Mouse (Mus musculus) neural tube, embryonic 13.5 days (tissue): ENCODE data around the gene Slc25a29. TPM values are rescaled to one million over a fixed set of nuclear protein-coding genes. Genes with fewer than 3 reads are reported as not detected.

Experiments
- ATAC-seq: fragments of 200-750 bp; cut with Nextera tagmentation; 2 replicates; pipeline ENCODE4 v1.8.0; 2017; ENCODE audit warnings: low read depth, mild to moderate bottlenecking, moderate TSS enrichment, moderate library complexity
- H3K27ac ChIP-seq: fragments of 300-500 bp; sonication (generic); replicated peaks from 2 replicates; pipeline ENCODE4 v1.5.1; 2015; ENCODE audit warnings: moderate library complexity, mild to moderate bottlenecking, inconsistent platforms
- H3K27me3 ChIP-seq: fragments of 300-500 bp; sonication (generic); 2 replicates; pipeline ENCODE4 v1.6.1; 2015; ENCODE audit warnings: mild to moderate bottlenecking, inconsistent platforms
- H3K36me3 ChIP-seq: fragments of 300-500 bp; sonication (generic); 2 replicates; pipeline ENCODE4 v1.6.1; 2015; ENCODE audit warnings: mild to moderate bottlenecking, inconsistent platforms
- H3K4me1 ChIP-seq: fragments of 300-500 bp; sonication (generic); replicated peaks from 2 replicates; pipeline ENCODE4 v1.6.1; 2015; ENCODE audit warnings: inconsistent platforms
- H3K4me2 ChIP-seq: fragments of 300-500 bp; sonication (generic); 2 replicates; pipeline ENCODE4 v1.6.1; 2015; ENCODE audit warnings: inconsistent platforms, mild to moderate bottlenecking, moderate library complexity
- H3K4me3 ChIP-seq: fragments of 300-500 bp; sonication (generic); 2 replicates; pipeline ENCODE4 v1.5.1; 2015; ENCODE audit warnings: mild to moderate bottlenecking, inconsistent platforms
- H3K9ac ChIP-seq: fragments of 300-500 bp; sonication (generic); 2 replicates; pipeline ENCODE4 v1.6.1; 2015; ENCODE audit warnings: moderate library complexity, mild to moderate bottlenecking, inconsistent platforms
- H3K9me3 ChIP-seq: fragments of 300-500 bp; sonication (generic); 2 replicates; pipeline ENCODE4 v1.6.1; 2016; ENCODE audit warnings: inconsistent platforms
- WGBS: fragments of 180-500 bp; shearing (Covaris S2); methylation state at CpG from one replicate; pipeline ENCODE4 v1.1.7; 2015; 5-methylcytosine and 5-hydroxymethylcytosine counted together
- polyA plus RNA-seq: library from polyadenylated mRNA; unstranded; fragments of >200 nt; fragmentation: Nextera tagmentation; extraction: Ambion mirVana; gene quantifications from 2 replicates; pipeline ENCODE4 v1.2.1, GENCODE M21; 2015

Slc25a29 gene
- polyA plus RNA-seq, result 16.5 and 18.4 TPM in 2 replicates

DNA sequence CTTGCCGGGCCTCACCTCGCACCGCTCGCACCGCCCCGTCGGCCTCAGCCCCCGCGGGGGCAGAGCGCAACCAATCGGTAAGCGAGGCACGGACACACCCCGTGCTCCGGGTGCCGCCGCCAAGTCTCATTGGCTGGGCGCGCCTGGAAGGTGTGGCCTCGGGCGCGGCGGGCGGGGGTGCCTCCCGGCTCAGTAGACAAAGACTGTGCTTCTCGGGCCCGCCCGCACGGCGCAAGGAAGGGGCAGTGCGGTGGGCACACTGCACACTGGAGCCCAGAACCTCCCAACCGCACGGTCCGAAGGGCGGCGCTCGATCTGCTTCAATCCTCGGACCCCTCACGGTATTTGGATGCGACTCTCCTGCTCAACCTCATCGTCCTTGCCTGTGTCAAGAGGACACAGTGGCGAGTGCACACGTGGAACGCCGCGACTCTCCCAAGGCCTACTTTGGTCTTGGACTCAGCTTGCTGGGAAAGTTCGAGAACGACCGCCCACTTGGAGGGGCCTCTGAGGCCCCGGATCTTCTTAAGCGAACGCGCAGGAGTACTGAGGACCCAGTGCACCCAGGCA, at the start of gene Slc25a29, which contains the start of gene Slc25a47:
Gene Slc25a29, minus strand, starts transcription at position 44 of the 570 bp plus-strand sequence.
Gene Slc25a47, plus strand, starts transcription at position 207 of the 570 bp plus-strand sequence.
- H3K27ac ChIP-seq, result peak within 1 kb of the TSS; percentile 86
- H3K9me3 ChIP-seq, result no peaks in the 10 kb centered on the region
- peaks cover 2% of the 10 kb centered on the region; the same call in 1 of the 2 replicates for H3K36me3 ChIP-seq
- peak; percentile 98 for ATAC-seq
- peak within 1 kb of the TSS; percentile 84 for H3K9ac ChIP-seq
- H3K4me3 ChIP-seq, result peak within 1 kb of the TSS; percentile 67
- H3K4me2 ChIP-seq, result peak within 1 kb of the TSS; percentile 77
- under 1% methylated on average over 53 of the region's 53 CpGs for WGBS
- H3K4me1 ChIP-seq, result peaks cover 67% of the 10 kb centered on the region
- H3K27me3 ChIP-seq, result peaks cover 6% of the 10 kb centered on the region; the same call in 1 of the 2 replicates

DNA sequence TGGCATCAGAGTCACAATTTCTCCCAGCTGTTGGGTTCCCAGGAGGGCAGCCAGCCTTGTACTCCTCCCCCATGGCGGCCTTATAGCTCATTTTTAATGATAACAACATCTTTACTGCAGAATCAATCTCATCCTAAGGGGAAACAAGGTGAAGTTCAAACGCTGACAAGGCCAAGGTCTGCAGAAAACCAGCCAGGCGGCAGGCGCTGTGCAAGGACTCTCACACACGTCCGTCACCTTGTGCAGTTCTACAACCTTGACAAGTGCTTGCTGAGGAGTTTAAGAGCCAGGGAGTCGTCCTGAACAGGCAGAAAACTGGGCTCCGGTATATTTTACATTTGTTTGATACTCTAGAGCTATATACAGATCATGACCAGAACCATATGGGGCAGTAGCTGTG, 47.1 kb upstream of the Slc25a29 start:
- 0 out of 2 replicates have a peak, but pooled peaks cover 8% of the 10 kb centered on the region for H3K4me1 ChIP-seq
- H3K27me3 ChIP-seq, result no peaks in the 10 kb centered on the region
- peaks cover 97% of the 10 kb centered on the region for H3K36me3 ChIP-seq
- H3K9me3 ChIP-seq, result no peaks in the 10 kb centered on the region
- H3K4me3 ChIP-seq, result no peak overlapping the region
- H3K4me2 ChIP-seq, result no peak overlapping the region
- 91% methylated on average over 8 of the region's 8 CpGs for WGBS
- no peak for ATAC-seq
- H3K27ac ChIP-seq, result no peak overlapping the region
- H3K9ac ChIP-seq, result no peak overlapping the region

DNA sequence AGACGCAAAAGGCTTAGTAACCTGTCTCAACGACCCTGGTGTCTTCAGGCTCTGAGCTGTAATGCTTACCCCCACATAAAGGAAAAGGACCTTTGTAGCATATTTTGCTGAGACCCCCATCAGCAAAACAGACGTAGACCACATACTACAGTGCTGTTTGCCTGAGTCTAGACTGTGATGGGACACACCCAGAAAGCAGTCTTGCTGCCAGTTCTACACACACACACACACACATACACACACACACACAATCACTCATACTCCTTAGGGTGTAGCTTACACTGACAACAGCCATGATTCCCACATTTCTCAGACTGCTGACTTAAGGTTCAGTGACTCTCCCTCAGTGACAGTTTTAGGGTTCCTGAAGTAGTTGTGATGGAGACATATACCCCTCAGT, 45.5 kb upstream of the Slc25a29 start:
- Histone ChIP-seq H3K4me3 (no peak overlapping the region), H3K27ac (no peak overlapping the region), H3K36me3 (peaks cover 94% of the 10 kb centered on the region)

DNA sequence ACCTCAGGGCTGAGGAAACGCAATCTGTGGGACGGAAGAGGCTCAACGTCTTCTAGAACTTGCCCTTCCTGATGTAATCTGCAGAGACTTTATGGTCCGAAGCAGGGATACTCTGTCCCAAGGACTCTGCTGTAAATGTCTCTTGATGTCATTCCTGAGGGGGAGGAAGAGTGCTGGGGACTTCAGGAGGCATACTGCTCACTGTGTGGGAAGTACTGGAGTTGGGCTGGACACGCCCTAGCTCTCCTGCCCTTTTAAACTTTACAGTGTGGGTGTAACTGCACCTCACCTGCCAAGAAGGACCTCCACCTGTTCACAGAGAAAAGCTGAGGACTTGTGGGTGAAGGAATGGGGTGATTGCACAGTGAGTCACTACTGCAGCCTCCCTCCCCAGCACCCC, 44.9 kb upstream of the Slc25a29 start:
- Histone ChIP-seq H3K9ac (no peak overlapping the region), H3K36me3 (peaks cover 94% of the 10 kb centered on the region), H3K27me3 (no peaks in the 10 kb centered on the region), H3K4me1 (0 out of 2 replicates have a peak, but pooled peaks cover 2% of the 10 kb centered on the region), H3K4me3 (no peak overlapping the region), H3K4me2 (no peak overlapping the region), H3K27ac (no peak overlapping the region), H3K9me3 (no peaks in the 10 kb centered on the region)
- WGBS, result 95% methylated on average over 5 of the region's 5 CpGs
- no peak for ATAC-seq

More for the DNA sequence above, 45.5 kb upstream of the Slc25a29 start:
- Histone ChIP-seq H3K9me3 (no peaks in the 10 kb centered on the region), H3K4me1 (0 out of 2 replicates have a peak, but pooled peaks cover 8% of the 10 kb centered on the region), H3K4me2 (no peak overlapping the region), H3K9ac (no peak overlapping the region), H3K27me3 (no peaks in the 10 kb centered on the region)
- ATAC-seq, result no peak
- 93% methylated on average over 3 of the region's 3 CpGs for WGBS

DNA sequence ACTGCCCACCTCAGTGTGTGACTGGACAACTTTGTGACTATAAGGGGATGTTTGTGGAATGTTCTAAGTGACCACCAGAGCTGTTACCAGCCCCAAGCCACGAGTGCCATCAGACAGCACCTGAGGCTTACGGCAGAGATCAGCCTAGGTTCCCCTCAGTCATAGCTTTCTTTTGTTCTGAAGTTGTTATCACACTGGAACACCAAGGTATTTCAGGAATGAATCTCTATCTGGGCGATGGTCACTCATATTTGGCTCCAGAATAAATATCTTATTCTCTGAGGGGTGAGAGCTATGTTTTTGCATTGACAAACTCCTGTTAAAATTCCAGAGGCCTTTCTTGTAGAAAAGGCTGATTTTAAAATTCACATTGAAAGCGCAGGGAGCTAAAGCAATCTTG, 43.5 kb upstream of the Slc25a29 start:
- Histone ChIP-seq H3K4me2 (no peak overlapping the region), H3K27me3 (no peaks in the 10 kb centered on the region), H3K36me3 (peaks cover 94% of the 10 kb centered on the region), H3K4me1 (no peaks in the 10 kb centered on the region), H3K27ac (no peak overlapping the region), H3K4me3 (no peak overlapping the region), H3K9ac (no peak overlapping the region), H3K9me3 (no peaks in the 10 kb centered on the region)
- WGBS, result 92% methylated on average over 4 of the region's 4 CpGs
- ATAC-seq, result no peak

DNA sequence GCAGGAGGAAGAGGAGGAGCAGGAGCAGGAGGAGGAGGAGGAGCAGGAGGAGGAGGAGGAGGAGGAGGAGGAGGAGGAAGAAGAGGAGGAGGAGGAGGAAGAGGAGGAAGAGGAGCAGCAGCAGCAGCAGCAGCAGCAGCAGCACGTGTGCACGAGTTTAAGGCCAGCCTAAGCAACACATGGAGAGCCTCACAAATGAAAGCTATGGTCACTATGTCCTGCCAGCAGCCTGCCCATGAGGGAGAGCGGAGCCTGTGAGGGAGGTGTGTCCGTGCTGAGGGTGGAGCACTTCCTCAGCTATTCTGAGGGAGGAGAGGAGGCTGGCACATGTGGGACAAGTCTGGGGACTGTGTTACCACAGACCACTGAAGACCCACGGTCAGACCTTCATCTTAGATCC, 37.4 kb upstream of the Slc25a29 start:
- Histone ChIP-seq H3K27me3 (no peaks in the 10 kb centered on the region), H3K27ac (no peak overlapping the region), H3K4me2 (no peak overlapping the region), H3K4me1 (no peaks in the 10 kb centered on the region), H3K4me3 (no peak overlapping the region), H3K9ac (no peak overlapping the region), H3K9me3 (no peaks in the 10 kb centered on the region), H3K36me3 (peaks cover 93% of the 10 kb centered on the region)
- ATAC-seq, result no peak
- WGBS, result 80% methylated on average over 5 of the region's 5 CpGs

DNA sequence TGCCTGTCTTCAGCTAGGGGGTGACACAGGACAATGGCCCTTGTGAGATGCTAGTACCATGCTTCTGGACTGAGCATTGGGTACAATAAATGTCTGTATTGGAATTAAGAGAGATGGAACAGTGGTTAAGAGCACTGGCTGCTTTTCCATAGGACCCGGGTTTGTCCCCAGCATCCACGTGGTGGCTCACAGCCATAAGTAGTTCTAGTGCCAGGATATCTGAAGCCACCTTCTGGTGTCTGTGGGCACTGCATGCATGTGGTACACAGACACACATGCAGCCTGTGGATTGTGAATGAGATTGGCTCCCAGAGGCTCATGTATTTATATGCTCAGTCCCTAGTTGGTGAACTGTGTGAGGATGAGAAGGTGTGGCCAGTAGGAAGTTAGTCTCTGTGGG, 33.9 kb upstream of the Slc25a29 start:
- no peak overlapping the region for H3K27ac ChIP-seq
- H3K4me2 ChIP-seq, result no peak overlapping the region
- WGBS, result 75% methylated on average over 2 of the region's 2 CpGs
- H3K9me3 ChIP-seq, result no peaks in the 10 kb centered on the region
- H3K9ac ChIP-seq, result no peak overlapping the region
- no peak overlapping the region for H3K4me3 ChIP-seq
- no peaks in the 10 kb centered on the region for H3K27me3 ChIP-seq
- no peak for ATAC-seq
- no peaks in the 10 kb centered on the region for H3K4me1 ChIP-seq
- peaks cover 95% of the 10 kb centered on the region for H3K36me3 ChIP-seq

DNA sequence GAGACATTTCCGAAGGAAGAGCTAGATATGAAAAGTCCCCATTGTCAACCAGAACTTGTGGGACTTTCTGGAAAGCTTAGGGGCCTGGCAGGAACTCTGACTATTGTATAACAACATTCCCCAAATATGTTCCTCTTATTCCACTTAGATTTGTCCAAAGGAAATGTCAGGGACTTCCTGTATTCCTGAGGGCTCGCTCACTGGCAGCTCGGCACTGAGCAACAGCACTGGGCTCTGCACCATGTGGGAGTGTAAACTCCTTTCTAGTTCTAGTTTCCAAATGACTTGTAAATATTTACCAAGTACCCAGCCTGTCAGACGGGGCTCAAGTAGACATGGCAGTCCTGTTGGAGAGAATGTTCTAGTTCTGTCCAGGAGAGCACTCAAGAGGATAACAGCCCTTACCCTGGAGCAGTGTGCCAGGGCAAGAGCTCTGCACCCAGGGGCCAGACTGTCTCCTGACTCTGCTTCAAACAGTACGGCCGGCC, 29.4 kb upstream of the Slc25a29 start:
- Histone ChIP-seq H3K4me1 (no peaks in the 10 kb centered on the region), H3K27ac (no peak overlapping the region), H3K4me3 (no peak overlapping the region), H3K9me3 (no peaks in the 10 kb centered on the region), H3K9ac (no peak overlapping the region), H3K4me2 (no peak overlapping the region), H3K36me3 (peaks cover 100% of the 10 kb centered on the region), H3K27me3 (no peaks in the 10 kb centered on the region)
- ATAC-seq, result no peak
- whole genome bisulfite sequencing, result 91% methylated on average over 6 of the region's 6 CpGs

DNA sequence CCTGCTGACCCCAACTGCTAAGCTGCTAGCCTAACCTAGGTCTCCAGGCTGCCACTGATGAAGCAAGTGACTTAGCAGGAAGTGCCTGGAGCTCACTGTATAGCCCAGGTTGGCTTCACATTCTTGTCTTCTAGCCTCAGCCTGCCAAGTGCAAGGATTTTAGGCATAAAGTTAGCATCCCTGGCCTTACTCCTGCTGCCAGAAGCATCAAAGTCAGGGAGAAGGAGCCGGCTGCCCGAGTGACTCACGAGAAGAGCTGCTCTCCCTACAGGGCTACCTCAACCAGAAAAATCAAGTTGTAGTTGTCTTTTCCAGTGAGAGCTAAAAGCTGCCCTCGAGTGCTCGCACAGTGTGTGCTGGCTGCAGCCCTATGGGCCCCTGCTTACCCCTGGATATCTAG, 22.8 kb upstream of the Slc25a29 start:
- Histone ChIP-seq H3K4me2 (no peak overlapping the region), H3K4me1 (no peaks in the 10 kb centered on the region), H3K36me3 (peaks cover 47% of the 10 kb centered on the region), H3K4me3 (no peak overlapping the region), H3K9ac (no peak overlapping the region), H3K27ac (no peak overlapping the region), H3K9me3 (no peaks in the 10 kb centered on the region), H3K27me3 (no peaks in the 10 kb centered on the region)
- ATAC-seq, result no peak
- 90% methylated on average over 5 of the region's 5 CpGs for WGBS

DNA sequence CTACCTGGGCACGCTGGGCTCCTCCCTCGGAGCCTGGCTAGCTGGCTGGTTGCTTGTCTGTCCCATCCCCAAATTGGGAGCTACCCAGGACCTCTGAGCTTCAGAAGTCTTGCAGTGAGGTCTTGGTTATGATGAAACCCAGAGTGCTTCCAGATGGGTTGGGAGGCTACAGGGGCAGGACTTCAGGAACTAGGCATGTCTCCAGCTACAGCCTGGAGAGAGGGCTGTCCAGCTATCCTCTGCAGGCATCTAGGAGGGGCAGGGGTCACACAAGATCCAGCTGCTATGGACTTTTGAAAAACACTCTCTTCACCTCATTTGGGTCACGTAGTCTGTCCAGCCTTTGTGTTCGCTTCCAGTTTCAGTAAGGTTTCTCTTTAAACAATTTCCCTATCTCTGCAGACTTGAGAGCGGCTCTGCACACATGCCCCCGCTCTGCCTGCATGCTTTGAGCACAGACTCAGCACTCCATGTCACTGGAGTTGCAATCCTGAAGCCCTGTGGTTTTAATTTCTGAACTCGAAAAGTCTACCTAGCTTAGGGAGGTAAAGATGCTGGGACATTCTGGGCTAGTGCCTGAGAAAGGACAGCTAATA, 22.0 kb upstream of the Slc25a29 start:
- no peaks in the 10 kb centered on the region for H3K27me3 ChIP-seq
- H3K4me2 ChIP-seq, result no peak overlapping the region
- no peak overlapping the region for H3K4me3 ChIP-seq
- no peak for ATAC-seq
- no peak overlapping the region for H3K9ac ChIP-seq
- H3K27ac ChIP-seq, result no peak overlapping the region
- H3K9me3 ChIP-seq, result no peaks in the 10 kb centered on the region
- H3K36me3 ChIP-seq, result peaks cover 39% of the 10 kb centered on the region
- 86% methylated on average over 7 of the region's 7 CpGs for WGBS
- H3K4me1 ChIP-seq, result no peaks in the 10 kb centered on the region

DNA sequence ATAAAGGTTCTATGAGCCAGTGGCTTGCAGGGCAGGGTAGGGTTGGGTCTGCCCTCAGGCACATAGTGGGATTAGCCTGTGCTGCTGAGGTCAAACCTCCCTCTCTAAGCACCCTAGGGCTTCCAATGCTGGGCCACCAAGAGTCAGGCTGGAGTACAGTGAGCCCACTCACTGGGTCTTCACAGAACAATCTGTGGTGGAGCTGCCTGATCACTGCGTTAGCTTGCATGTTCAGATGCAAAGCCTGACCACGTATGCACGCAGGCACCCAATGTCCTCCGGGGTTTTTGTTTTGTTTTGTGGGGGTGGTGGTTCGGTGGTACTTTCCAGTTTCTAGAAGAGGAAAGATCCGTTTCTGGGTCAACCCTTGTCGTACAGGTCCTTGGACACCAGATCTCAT, 21.4 kb upstream of the Slc25a29 start:
- Histone ChIP-seq H3K9me3 (no peaks in the 10 kb centered on the region), H3K4me1 (no peaks in the 10 kb centered on the region), H3K27ac (no peak overlapping the region), H3K36me3 (peaks cover 33% of the 10 kb centered on the region), H3K9ac (no peak overlapping the region), H3K27me3 (no peaks in the 10 kb centered on the region), H3K4me2 (no peak overlapping the region), H3K4me3 (no peak overlapping the region)
- ATAC-seq, result no peak
- WGBS, result 87% methylated on average over 7 of the region's 7 CpGs

DNA sequence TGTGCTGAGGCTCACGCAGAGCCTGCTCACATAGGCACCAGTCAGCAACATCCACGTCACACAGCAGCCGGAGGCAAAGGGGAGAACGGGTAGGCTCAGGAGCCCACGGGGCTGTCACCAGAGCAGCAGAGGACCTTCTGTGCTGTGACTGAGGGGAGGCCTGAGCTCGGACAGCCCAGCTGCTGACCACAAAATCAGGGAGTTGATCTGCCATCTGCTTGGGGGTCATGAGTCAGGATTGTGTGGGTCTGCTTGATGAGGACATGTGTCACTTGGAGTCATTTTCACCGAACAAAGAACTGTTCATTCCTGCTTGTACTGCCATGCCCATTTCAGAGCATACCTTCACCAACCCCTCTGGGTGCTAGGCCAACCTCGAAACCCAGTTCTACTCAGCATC, 20.5 kb upstream of the Slc25a29 start:
- Histone ChIP-seq H3K27ac (no peak overlapping the region), H3K4me1 (no peaks in the 10 kb centered on the region), H3K4me3 (no peak overlapping the region), H3K27me3 (no peaks in the 10 kb centered on the region), H3K36me3 (peaks cover 24% of the 10 kb centered on the region), H3K9me3 (no peaks in the 10 kb centered on the region), H3K4me2 (no peak overlapping the region), H3K9ac (no peak overlapping the region)
- 81% methylated on average over 8 of the region's 8 CpGs for WGBS
- no peak for ATAC-seq
